Mouse (Mus musculus) layer of hippocampus, adult 9-11 months (tissue): ENCODE data around the gene Smgc.
A peak's percentile ranks its signal among the peaks of the same experiment; 100 is the strongest.
"Not testable (repeated sequence)": the region's sequence is repeated elsewhere in the genome, so short reads cannot be mapped to it uniquely, and the experiment has no call there.

ENCODE experiments used
- DNase-seq: peaks from one replicate; pipeline ENCODE4 v3.0.0; 2022

Smgc gene

GRCm38 (mm10) chr15:91837965-91838364 lies at the start of gene Smgc:
Gene Smgc, plus strand, starts transcription at chr15:91838265.
- no peak for DNase-seq

- DNase-seq = no peak
These were observed 49.7 kb upstream of the Smgc start for GRCm38 (mm10) chr15:91788338-91788737.

- no peak for DNase-seq
These were observed 31.6 kb upstream of the Smgc start for GRCm38 (mm10) chr15:91806463-91806862.

- DNase-seq = no peak
These were observed 2.7 kb upstream of the Smgc start for GRCm38 (mm10) chr15:91835319-91835718.

- not testable (repeated sequence) for DNase-seq
These were observed 26.1 kb downstream of the Smgc start for GRCm38 (mm10) chr15:91864130-91864529.

DNA sequence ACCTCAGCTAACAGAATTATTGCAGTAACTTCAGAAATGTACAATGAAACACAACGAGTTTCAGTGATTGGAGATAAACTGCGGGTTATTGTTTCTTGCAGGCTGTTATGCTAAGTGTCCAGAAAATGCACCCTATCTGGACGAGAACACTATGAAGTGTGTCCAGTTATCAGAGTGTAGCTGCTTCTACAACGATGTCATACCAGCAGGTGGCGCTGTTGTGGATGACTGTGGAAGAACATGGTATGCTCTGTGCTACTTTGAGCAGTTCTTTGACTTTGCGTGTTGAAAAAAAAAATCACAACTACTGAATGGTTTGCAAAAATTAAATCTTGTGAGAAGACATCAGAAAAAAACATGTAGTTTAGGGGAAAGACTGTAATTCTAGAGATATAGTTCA lies 62.2 kb downstream of the Smgc start:
- no peak for DNase-seq

DNA sequence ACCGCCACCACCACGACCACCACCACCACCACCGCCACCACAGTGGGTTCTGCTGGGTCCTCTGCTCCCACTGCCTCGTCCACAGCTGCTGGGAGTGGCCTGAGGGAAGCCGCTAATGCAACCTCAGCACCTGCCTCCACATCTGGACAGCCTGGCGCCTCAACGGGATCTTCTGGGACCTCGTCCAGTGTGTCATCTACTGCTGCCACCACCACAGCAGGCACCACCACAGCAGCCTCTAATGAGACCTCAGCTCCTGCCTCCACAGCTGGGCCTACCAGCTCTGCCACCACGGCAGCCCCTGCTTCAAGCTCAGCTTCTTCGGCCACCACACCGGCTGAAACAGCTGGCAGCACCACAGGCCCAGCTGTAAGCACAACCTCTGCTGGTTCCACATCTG lies 69.0 kb downstream of the Smgc start:
- peak; percentile 38 for DNase-seq
